Mouse (Mus musculus) lung, embryonic 15.5 days (tissue): ENCODE results near the gene Caln1. TPM values are rescaled to one million over a fixed set of nuclear protein-coding genes. Genes with fewer than 3 reads are reported as not detected.
"Not testable (repeated sequence)": the region's sequence is repeated elsewhere in the genome, so short reads cannot be mapped to it uniquely, and the experiment has no call there.

Experiments used
- ATAC-seq: fragments of 200-750 bp; cut with Nextera tagmentation; 2 replicates; pipeline ENCODE4 v1.8.0; 2017; ENCODE audit warnings: moderate number of reproducible peaks, borderline replicate concordance; ENCODE audit not compliant: low FRiP score, low TSS enrichment; ENCODE audit errors: extremely low read depth
- H3K27ac ChIP-seq: fragments of 300-500 bp; sonication (generic); 2 replicates; pipeline ENCODE4 v1.5.1; 2015; ENCODE audit warnings: moderate library complexity, mild to moderate bottlenecking, inconsistent platforms
- H3K27me3 ChIP-seq: fragments of 300-500 bp; sonication (generic); 2 replicates; pipeline ENCODE4 v1.6.1; 2015; ENCODE audit warnings: inconsistent platforms
- H3K36me3 ChIP-seq: fragments of 300-500 bp; sonication (generic); 2 replicates; pipeline ENCODE4 v1.6.1; 2015; ENCODE audit warnings: inconsistent platforms
- H3K4me1 ChIP-seq: fragments of 300-500 bp; sonication (generic); 2 replicates; pipeline ENCODE4 v1.6.1; 2015; ENCODE audit warnings: inconsistent platforms
- H3K4me2 ChIP-seq: fragments of 300-500 bp; sonication (generic); 2 replicates; pipeline ENCODE4 v1.6.1; 2015; ENCODE audit warnings: inconsistent platforms, mild to moderate bottlenecking, moderate library complexity
- H3K4me3 ChIP-seq: fragments of 300-500 bp; sonication (generic); 2 replicates; pipeline ENCODE4 v1.5.1; 2015; ENCODE audit warnings: mild to moderate bottlenecking, inconsistent platforms
- H3K9ac ChIP-seq: fragments of 300-500 bp; sonication (generic); 2 replicates; pipeline ENCODE4 v1.6.1; 2015; ENCODE audit warnings: inconsistent platforms
- H3K9me3 ChIP-seq: fragments of 300-500 bp; sonication (generic); 2 replicates; pipeline ENCODE4 v1.6.1; 2016; ENCODE audit warnings: inconsistent platforms
- WGBS: fragments of 180-500 bp; shearing (Covaris S2); methylation state at CpG from one replicate; pipeline ENCODE4 v1.1.7; 2015; 5-methylcytosine and 5-hydroxymethylcytosine counted together
- polyA plus RNA-seq: library from polyadenylated mRNA; unstranded; fragments of >200 nt; fragmentation: Nextera tagmentation; extraction: Ambion mirVana; gene quantifications from 2 replicates; pipeline ENCODE4 v1.2.1, GENCODE M21; 2015

Gene Caln1
- polyA plus RNA-seq, 1 experiment from 2014 or later, result 0.26 TPM

GRCm38 (mm10) chr5:130646126-130646525, 276.9 kb downstream of the Caln1 start:
- H3K4me1 ChIP-seq, H3K27me3 ChIP-seq, H3K9me3 ChIP-seq, H3K9ac ChIP-seq, H3K4me2 ChIP-seq, H3K27ac ChIP-seq, ATAC-seq, H3K4me3 ChIP-seq, H3K36me3 ChIP-seq: not testable (repeated sequence)
- WGBS, result 73% methylated on average over 2 of the region's 2 CpGs

GRCm38 (mm10) chr5:130658141-130658540, 288.9 kb downstream of the Caln1 start:
- 65% methylated on average over 3 of the region's 3 CpGs for WGBS
- no peaks in the 10 kb centered on the region for H3K4me1 ChIP-seq
- H3K9me3 ChIP-seq, result no peaks in the 10 kb centered on the region
- H3K36me3 ChIP-seq, result no peaks in the 10 kb centered on the region
- H3K9ac ChIP-seq, result no peak overlapping the region
- no peak for ATAC-seq
- H3K4me2 ChIP-seq, result no peak overlapping the region
- H3K27me3 ChIP-seq, result no peaks in the 10 kb centered on the region
- H3K27ac ChIP-seq, result no peak overlapping the region
- no peak overlapping the region for H3K4me3 ChIP-seq

- no peak for ATAC-seq
- H3K27ac ChIP-seq, result no peak overlapping the region
These were observed 296.8 kb downstream of the Caln1 start for GRCm38 (mm10) chr5:130666091-130666490.

GRCm38 (mm10) chr5:130672588-130672987, 303.3 kb downstream of the Caln1 start:
- H3K4me1 ChIP-seq, result no peaks in the 10 kb centered on the region
- H3K9me3 ChIP-seq, result no peaks in the 10 kb centered on the region
- H3K27me3 ChIP-seq, result no peaks in the 10 kb centered on the region
- H3K4me3 ChIP-seq, result no peak overlapping the region
- H3K27ac ChIP-seq, result no peak overlapping the region
- no peaks in the 10 kb centered on the region for H3K36me3 ChIP-seq
- H3K4me2 ChIP-seq, result no peak overlapping the region
- WGBS, result 40% methylated on average over 3 of the region's 3 CpGs
- no peak for ATAC-seq
- H3K9ac ChIP-seq, result no peak overlapping the region

More at GRCm38 (mm10) chr5:130666091-130666490, 296.8 kb downstream of the Caln1 start:
- Histone ChIP-seq H3K9me3 (no peaks in the 10 kb centered on the region), H3K4me2 (no peak overlapping the region), H3K36me3 (no peaks in the 10 kb centered on the region), H3K4me3 (no peak overlapping the region), H3K4me1 (no peaks in the 10 kb centered on the region), H3K9ac (no peak overlapping the region), H3K27me3 (no peaks in the 10 kb centered on the region)
- WGBS, result 84% methylated on average over 1 of the region's 1 CpGs

GRCm38 (mm10) chr5:130673092-130673491, 303.8 kb downstream of the Caln1 start:
- no peaks in the 10 kb centered on the region for H3K36me3 ChIP-seq
- no peak overlapping the region for H3K4me3 ChIP-seq
- no peaks in the 10 kb centered on the region for H3K9me3 ChIP-seq
- 66% methylated on average over 3 of the region's 3 CpGs for WGBS
- H3K4me1 ChIP-seq, result no peaks in the 10 kb centered on the region
- H3K27ac ChIP-seq, result no peak overlapping the region
- no peak for ATAC-seq
- no peak overlapping the region for H3K4me2 ChIP-seq
- H3K27me3 ChIP-seq, result no peaks in the 10 kb centered on the region
- H3K9ac ChIP-seq, result no peak overlapping the region

GRCm38 (mm10) chr5:130677895-130678294, 308.6 kb downstream of the Caln1 start:
- H3K4me1 ChIP-seq, result no peaks in the 10 kb centered on the region
- no peaks in the 10 kb centered on the region for H3K36me3 ChIP-seq
- ATAC-seq, result no peak
- no peaks in the 10 kb centered on the region for H3K9me3 ChIP-seq
- H3K27ac ChIP-seq, result no peak overlapping the region
- H3K4me2 ChIP-seq, result no peak overlapping the region
- 79% methylated on average over 2 of the region's 2 CpGs for WGBS
- H3K27me3 ChIP-seq, result no peaks in the 10 kb centered on the region
- no peak overlapping the region for H3K4me3 ChIP-seq
- no peak overlapping the region for H3K9ac ChIP-seq

- Histone ChIP-seq H3K4me2 (no peak overlapping the region), H3K4me3 (no peak overlapping the region), H3K4me1 (no peaks in the 10 kb centered on the region), H3K27ac (no peak overlapping the region), H3K9me3 (no peaks in the 10 kb centered on the region), H3K27me3 (no peaks in the 10 kb centered on the region), H3K9ac (no peak overlapping the region), H3K36me3 (no peaks in the 10 kb centered on the region)
- WGBS, result 73% methylated on average over 5 of the region's 5 CpGs
- ATAC-seq, result no peak
These were observed 316.8 kb downstream of the Caln1 start for GRCm38 (mm10) chr5:130685911-130686658.

GRCm38 (mm10) chr5:130688385-130689138, 319.3 kb downstream of the Caln1 start:
- Histone ChIP-seq H3K9me3 (no peaks in the 10 kb centered on the region), H3K4me1 (no peaks in the 10 kb centered on the region), H3K4me3 (no peak overlapping the region), H3K9ac (no peak overlapping the region), H3K27ac (no peak overlapping the region), H3K27me3 (no peaks in the 10 kb centered on the region), H3K4me2 (no peak overlapping the region), H3K36me3 (no peaks in the 10 kb centered on the region)
- WGBS, result 51% methylated on average over 16 of the region's 16 CpGs
- ATAC-seq, result no peak

GRCm38 (mm10) chr5:130691349-130691748, 322.1 kb downstream of the Caln1 start:
- H3K36me3 ChIP-seq, result no peaks in the 10 kb centered on the region
- no peak for ATAC-seq
- no peak overlapping the region for H3K4me3 ChIP-seq
- H3K4me2 ChIP-seq, result no peak overlapping the region
- 32% methylated on average over 3 of the region's 3 CpGs for WGBS
- H3K9ac ChIP-seq, result no peak overlapping the region
- no peaks in the 10 kb centered on the region for H3K27me3 ChIP-seq
- no peaks in the 10 kb centered on the region for H3K4me1 ChIP-seq
- no peaks in the 10 kb centered on the region for H3K9me3 ChIP-seq
- H3K27ac ChIP-seq, result no peak overlapping the region

GRCm38 (mm10) chr5:130699476-130699875, 330.2 kb downstream of the Caln1 start:
- ATAC-seq, result no peak
- 86% methylated on average over 4 of the region's 4 CpGs for WGBS
- no peaks in the 10 kb centered on the region for H3K36me3 ChIP-seq
- H3K27ac ChIP-seq, result no peak overlapping the region
- H3K9ac ChIP-seq, result no peak overlapping the region
- H3K4me3 ChIP-seq, result no peak overlapping the region
- H3K27me3 ChIP-seq, result no peaks in the 10 kb centered on the region
- H3K4me1 ChIP-seq, result no peaks in the 10 kb centered on the region
- H3K9me3 ChIP-seq, result no peaks in the 10 kb centered on the region
- H3K4me2 ChIP-seq, result no peak overlapping the region

- H3K4me3 ChIP-seq, result no peak overlapping the region
- no peaks in the 10 kb centered on the region for H3K4me1 ChIP-seq
- H3K9ac ChIP-seq, result no peak overlapping the region
- H3K36me3 ChIP-seq, result no peaks in the 10 kb centered on the region
- H3K4me2 ChIP-seq, result no peak overlapping the region
- no peak for ATAC-seq
- no peaks in the 10 kb centered on the region for H3K27me3 ChIP-seq
- no peaks in the 10 kb centered on the region for H3K9me3 ChIP-seq
- no peak overlapping the region for H3K27ac ChIP-seq
- 76% methylated on average over 6 of the region's 6 CpGs for WGBS
These were observed 332.5 kb downstream of the Caln1 start for GRCm38 (mm10) chr5:130701777-130702176.

- Histone ChIP-seq H3K27me3 (no peaks in the 10 kb centered on the region), H3K9ac (no peak overlapping the region), H3K4me1 (no peaks in the 10 kb centered on the region), H3K9me3 (no peaks in the 10 kb centered on the region), H3K27ac (no peak overlapping the region), H3K4me2 (no peak overlapping the region), H3K36me3 (no peaks in the 10 kb centered on the region), H3K4me3 (no peak overlapping the region)
- 71% methylated on average over 4 of the region's 4 CpGs for WGBS
- no peak for ATAC-seq
These were observed 333.1 kb downstream of the Caln1 start for GRCm38 (mm10) chr5:130702361-130702760.
